Mouse (Mus musculus): ENCODE data around the gene Gm49354. TPM values are rescaled to one million over a fixed set of nuclear protein-coding genes. Genes with fewer than 3 reads are reported as not detected.

Gm49354 gene
- polyA plus RNA-seq (2015; fragmentation: Nextera tagmentation; extraction: Ambion mirVana), result not detected in 2 replicates

- H3K27me3 ChIP-seq, result no peaks in the 10 kb centered on the region
- ATAC-seq (ENCODE audit: low read depth), result no peak
- 0 out of 2 replicates have a peak within 1 kb of the TSS, but pooled peaks have one; percentile 20 for H3K27ac ChIP-seq
Measured at GRCm38 (mm10) chr13:59782145-59782544, at the start of gene Gm49354. TSS of gene Gm49354 (minus strand) at chr13:59782245.

GRCm38 (mm10) chr13:59825966-59826365 is 43.9 kb upstream of the Gm49354 start:
- Histone ChIP-seq H3K27me3 (no peaks in the 10 kb centered on the region), H3K4me3 (replicated peaks) (no peak overlapping the region), H3K36me3 (peaks cover 9% of the 10 kb centered on the region), H3K9me3 (replicated peaks) (no peaks in the 10 kb centered on the region), H3K4me2 (no peak overlapping the region), H3K4me1 (replicated peaks) (peaks cover 28% of the 10 kb centered on the region), H3K27ac (no peak overlapping the region), H3K9ac (no peak overlapping the region)
- DNase-seq (no peak), ATAC-seq (ENCODE audit: low read depth) (no peak)

More at GRCm38 (mm10) chr13:59782145-59782544, at the start of gene Gm49354:
- Histone ChIP-seq H3K4me1 (replicated peaks) (no peaks in the 10 kb centered on the region; the same call in 1 of the 2 replicates), H3K9me3 (replicated peaks) (no peaks in the 10 kb centered on the region), H3K36me3 (peaks cover 100% of the 10 kb centered on the region), H3K4me2 (no peak within 1 kb of the TSS), H3K9ac (no peak within 1 kb of the TSS), H3K4me3 (replicated peaks) (no peak within 1 kb of the TSS)
- DNase-seq, result no peak
- WGBS (ENCODE audit: insufficient replicate concordance), result 71% methylated on average over 7 of the region's 7 CpGs

- Histone ChIP-seq H3K4me2 (peak within 1 kb of the TSS; percentile 86), H3K4me3 (replicated peaks) (peak within 1 kb of the TSS; percentile 98), H3K36me3 (peaks cover 38% of the 10 kb centered on the region), H3K9me3 (replicated peaks) (no peaks in the 10 kb centered on the region), H3K27ac (peak within 1 kb of the TSS; percentile 100), H3K9ac (peak within 1 kb of the TSS; percentile 99), H3K27me3 (no peaks in the 10 kb centered on the region), H3K4me1 (replicated peaks) (peaks cover 59% of the 10 kb centered on the region)
- WGBS (ENCODE audit: insufficient replicate concordance), result under 1% methylated on average over 97 of the region's 100 CpGs
- peak; percentile 92 for ATAC-seq (ENCODE audit: low read depth)
- DNase-seq, result peak; percentile 91
Measured at GRCm38 (mm10) chr13:59822507-59823462, 40.7 kb upstream of the Gm49354 start, which contains the start of gene Tut7. TSS of gene Tut7 (minus strand) at chr13:59823147.

DNA sequence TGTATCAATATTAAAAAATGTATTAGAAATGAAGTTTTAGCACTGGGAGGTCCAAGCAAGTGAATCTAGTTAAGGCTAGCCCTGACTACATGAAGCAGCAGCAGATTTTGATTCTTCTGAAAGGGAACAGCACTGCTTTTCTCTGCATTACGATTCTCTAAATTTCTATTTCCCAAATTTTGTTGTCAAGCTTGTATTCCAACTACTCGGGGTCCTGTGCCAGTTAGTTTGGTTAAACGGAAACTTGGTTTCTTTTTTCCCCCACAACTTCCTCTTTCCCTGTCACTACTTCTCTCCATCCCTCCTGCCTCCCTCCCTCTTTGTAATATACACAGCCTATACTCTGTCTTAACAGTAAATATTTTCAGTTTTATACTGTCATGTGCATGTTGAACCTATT is 38.8 kb upstream of the Gm49354 start:
- Histone ChIP-seq H3K36me3 (peaks cover 58% of the 10 kb centered on the region), H3K27me3 (no peaks in the 10 kb centered on the region), H3K9me3 (replicated peaks) (no peaks in the 10 kb centered on the region), H3K4me1 (replicated peaks) (peaks cover 70% of the 10 kb centered on the region), H3K27ac (peak overlapping the region; percentile 100), H3K4me3 (replicated peaks) (peak overlapping the region; percentile 98), H3K9ac (peak overlapping the region; percentile 99), H3K4me2 (peak overlapping the region; percentile 86)
- ATAC-seq (ENCODE audit: low read depth) (no peak), DNase-seq (no peak)
- WGBS (ENCODE audit: insufficient replicate concordance), result 11% methylated on average over 3 of the region's 3 CpGs

- H3K4me3 ChIP-seq (replicated peaks), result peak overlapping the region; percentile 98
- H3K9ac ChIP-seq, result peak overlapping the region; percentile 99
- H3K27ac ChIP-seq, result peak overlapping the region; percentile 100
- peaks cover 65% of the 10 kb centered on the region for H3K36me3 ChIP-seq
- H3K4me1 ChIP-seq (replicated peaks), result peaks cover 77% of the 10 kb centered on the region
- H3K9me3 ChIP-seq (replicated peaks), result no peaks in the 10 kb centered on the region
- 46% methylated on average over 4 of the region's 4 CpGs for WGBS (ENCODE audit: insufficient replicate concordance)
- no peak for ATAC-seq (ENCODE audit: low read depth)
- no peak for DNase-seq
- H3K4me2 ChIP-seq, result peak overlapping the region; percentile 86
- H3K27me3 ChIP-seq, result no peaks in the 10 kb centered on the region
Measured at GRCm38 (mm10) chr13:59820114-59820513, 38.1 kb upstream of the Gm49354 start.

- Histone ChIP-seq H3K4me1 (replicated peaks) (peaks cover 87% of the 10 kb centered on the region), H3K27ac (peak overlapping the region; percentile 100), H3K27me3 (no peaks in the 10 kb centered on the region), H3K4me3 (replicated peaks) (peak overlapping the region; percentile 98), H3K9ac (peak overlapping the region; percentile 99), H3K9me3 (replicated peaks) (no peaks in the 10 kb centered on the region), H3K4me2 (peak overlapping the region; percentile 86), H3K36me3 (peaks cover 88% of the 10 kb centered on the region)
- ATAC-seq (ENCODE audit: low read depth) (no peak), DNase-seq (no peak)
- WGBS (ENCODE audit: insufficient replicate concordance), result 56% methylated on average over 4 of the region's 4 CpGs
Measured at GRCm38 (mm10) chr13:59817352-59817751, 35.3 kb upstream of the Gm49354 start.

DNA sequence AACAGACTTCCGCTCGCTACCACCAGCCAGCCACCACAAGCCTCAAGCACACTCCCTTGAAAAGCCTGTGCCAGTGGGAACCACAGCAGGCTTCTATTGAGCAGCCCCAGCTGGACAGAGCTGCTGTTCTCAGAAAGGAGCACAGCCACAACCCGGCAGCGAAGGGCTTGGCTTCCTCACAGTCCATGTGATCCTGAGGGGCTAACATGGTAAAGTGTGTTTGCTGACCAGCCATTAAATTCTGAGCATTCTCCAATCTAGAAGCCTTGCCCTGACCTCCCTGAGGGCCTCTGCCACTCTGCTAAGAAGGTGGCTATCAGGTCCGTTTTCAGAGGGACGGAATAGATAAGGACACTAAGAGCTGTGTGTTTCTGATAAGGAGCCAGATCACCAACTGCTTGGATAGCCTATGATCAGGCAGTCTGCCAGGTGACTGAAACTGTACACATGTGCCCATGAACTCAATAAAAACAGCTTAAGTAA is 32.1 kb upstream of the Gm49354 start:
- Histone ChIP-seq H3K27ac (peak overlapping the region; percentile 100), H3K36me3 (peaks cover 95% of the 10 kb centered on the region), H3K4me2 (peak overlapping the region; percentile 69), H3K9me3 (replicated peaks) (no peaks in the 10 kb centered on the region), H3K9ac (peak overlapping the region; percentile 99), H3K27me3 (no peaks in the 10 kb centered on the region), H3K4me1 (replicated peaks) (peaks cover 85% of the 10 kb centered on the region), H3K4me3 (replicated peaks) (peak overlapping the region; percentile 51)
- peak; percentile 82 for DNase-seq
- WGBS (ENCODE audit: insufficient replicate concordance), result 14% methylated on average over 6 of the region's 6 CpGs
- peak; percentile 99 for ATAC-seq (ENCODE audit: low read depth)

DNA sequence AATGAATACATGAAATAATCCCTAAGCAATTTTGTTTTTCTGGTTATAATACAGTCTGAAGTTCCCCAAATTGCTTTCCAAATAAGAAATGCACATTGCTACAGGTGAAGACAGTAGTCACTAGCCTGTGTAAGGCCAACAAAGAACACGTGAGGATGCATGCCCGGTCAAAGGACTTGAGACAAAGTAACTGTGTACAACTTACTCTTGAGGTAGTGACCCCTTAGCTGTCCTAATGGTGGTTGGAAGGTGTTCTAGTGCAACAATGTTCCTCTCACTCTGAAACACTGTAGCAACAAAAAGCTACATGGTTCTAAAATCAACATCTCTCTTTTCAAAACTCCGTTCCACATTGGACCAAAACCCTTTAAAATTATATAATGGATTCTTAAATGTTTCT is 29.5 kb upstream of the Gm49354 start:
- Histone ChIP-seq H3K27ac (peak overlapping the region; percentile 74; the same call in 1 of the 2 replicates), H3K9me3 (replicated peaks) (no peaks in the 10 kb centered on the region), H3K4me3 (replicated peaks) (no peak overlapping the region), H3K4me1 (replicated peaks) (peaks cover 59% of the 10 kb centered on the region), H3K36me3 (peaks cover 95% of the 10 kb centered on the region), H3K4me2 (no peak overlapping the region), H3K27me3 (no peaks in the 10 kb centered on the region), H3K9ac (0 out of 2 replicates have a peak overlapping the region, but pooled peaks have one; percentile 30)
- ATAC-seq (ENCODE audit: low read depth) (no peak), DNase-seq (no peak)
- 94% methylated on average over 3 of the region's 3 CpGs for WGBS (ENCODE audit: insufficient replicate concordance)

- Histone ChIP-seq H3K27me3 (no peaks in the 10 kb centered on the region), H3K9ac (no peak overlapping the region), H3K4me2 (no peak overlapping the region), H3K4me3 (replicated peaks) (no peak overlapping the region), H3K4me1 (replicated peaks) (peaks cover 52% of the 10 kb centered on the region), H3K9me3 (replicated peaks) (no peaks in the 10 kb centered on the region), H3K36me3 (peaks cover 99% of the 10 kb centered on the region), H3K27ac (0 out of 2 replicates have a peak overlapping the region, but pooled peaks have one; percentile 97)
- no peak for DNase-seq
- ATAC-seq (ENCODE audit: low read depth), result no peak
- whole genome bisulfite sequencing (ENCODE audit: insufficient replicate concordance), result 93% methylated on average over 6 of the region's 6 CpGs
Measured at GRCm38 (mm10) chr13:59801000-59801399, 19.0 kb upstream of the Gm49354 start.

DNA sequence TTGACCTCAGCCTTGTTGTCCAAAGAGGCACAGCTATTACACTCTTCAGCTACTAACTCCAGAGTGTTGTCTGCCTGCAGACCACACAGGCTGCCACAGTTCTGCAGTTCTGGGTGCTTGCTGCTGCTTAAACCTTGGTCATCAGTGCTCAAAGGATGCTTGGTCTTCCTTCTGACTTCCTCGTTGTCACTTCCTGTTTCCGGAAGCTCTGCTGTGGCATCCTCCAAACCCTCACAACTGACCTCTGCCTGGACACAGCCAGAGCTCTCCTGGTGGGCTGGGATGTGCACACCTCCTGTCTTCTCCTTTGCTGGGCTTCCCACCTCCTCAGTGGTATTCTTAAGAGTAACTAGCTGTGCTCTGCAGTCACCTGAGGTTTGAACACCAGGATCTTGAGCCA is 18.0 kb upstream of the Gm49354 start:
- H3K27me3 ChIP-seq, result no peaks in the 10 kb centered on the region
- H3K4me1 ChIP-seq (replicated peaks), result peaks cover 61% of the 10 kb centered on the region
- no peak for ATAC-seq (ENCODE audit: low read depth)

DNA sequence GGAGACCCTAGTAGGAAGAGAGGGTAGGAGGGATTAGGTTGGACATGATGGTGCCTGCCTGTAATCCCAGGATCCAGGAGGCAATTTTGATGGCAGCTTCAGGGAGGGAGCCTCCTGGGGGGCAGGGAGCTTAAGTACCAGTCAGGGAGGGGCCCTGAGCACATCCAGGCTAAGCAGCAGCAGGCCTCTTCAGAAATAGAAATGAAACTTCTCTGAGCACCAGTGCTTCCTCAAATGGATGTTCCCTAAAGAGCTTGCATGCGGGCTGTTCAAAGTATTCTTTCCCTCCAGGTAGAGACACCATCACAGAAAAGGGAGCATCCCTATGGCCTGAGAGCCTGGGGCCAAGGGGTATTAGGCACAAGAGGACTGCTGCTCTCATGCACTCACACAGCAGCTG is 16.3 kb upstream of the Gm49354 start:
- Histone ChIP-seq H3K27me3 (no peaks in the 10 kb centered on the region), H3K4me1 (replicated peaks) (peaks cover 71% of the 10 kb centered on the region), H3K27ac (peak overlapping the region; percentile 97), H3K9ac (peak overlapping the region; percentile 56), H3K9me3 (replicated peaks) (no peaks in the 10 kb centered on the region), H3K4me3 (replicated peaks) (no peak overlapping the region), H3K4me2 (no peak overlapping the region), H3K36me3 (peaks cover 99% of the 10 kb centered on the region)
- ATAC-seq (ENCODE audit: low read depth), result no peak
- DNase-seq, result no peak
- 84% methylated on average over 1 of the region's 1 CpGs for WGBS (ENCODE audit: insufficient replicate concordance)

More for the DNA sequence above, 18.0 kb upstream of the Gm49354 start:
- 54% methylated on average over 2 of the region's 2 CpGs for WGBS (ENCODE audit: insufficient replicate concordance)
- no peaks in the 10 kb centered on the region for H3K9me3 ChIP-seq (replicated peaks)
- H3K36me3 ChIP-seq, result peaks cover 99% of the 10 kb centered on the region
- no peak for DNase-seq
- no peak overlapping the region for H3K9ac ChIP-seq
- peak overlapping the region; percentile 97; the same call in 1 of the 2 replicates for H3K27ac ChIP-seq
- no peak overlapping the region for H3K4me3 ChIP-seq (replicated peaks)
- H3K4me2 ChIP-seq, result no peak overlapping the region
